Mouse (Mus musculus): ENCODE data around the gene Gm20518. TPM values are rescaled to one million over a fixed set of nuclear protein-coding genes. Genes with fewer than 3 reads are reported as not detected.
A peak's percentile ranks its signal among the peaks of the same experiment; 100 is the strongest.

Gene Gm20518
- polyA plus RNA-seq, 2 experiments: 0.25 TPM; not detected in 1

DNA sequence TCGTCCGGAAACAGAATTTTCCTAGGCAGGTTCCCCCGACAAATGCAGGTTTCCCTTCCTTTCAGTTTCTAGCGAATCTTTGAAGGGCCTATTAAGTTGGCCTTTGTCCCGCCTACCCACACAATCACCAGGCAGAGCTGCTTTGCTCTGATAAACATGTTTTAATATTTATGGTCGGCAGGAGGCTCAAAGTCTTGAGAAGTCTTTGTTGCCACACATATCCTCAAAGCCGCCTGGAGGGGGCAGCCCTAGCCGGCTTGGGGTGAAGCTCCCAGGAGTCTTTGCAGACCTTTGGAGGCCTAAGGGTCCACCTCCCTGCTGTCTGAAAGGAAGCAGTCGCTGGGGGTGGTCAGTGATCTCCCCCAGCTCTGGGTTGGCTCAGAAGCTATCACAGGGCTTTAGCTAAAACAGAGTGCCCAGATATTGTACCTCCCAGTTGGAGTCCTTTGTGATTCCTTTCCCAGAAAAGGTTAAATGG lies 37.2 kb upstream of the Gm20518 start:
- H3K9ac ChIP-seq (replicated peaks): peak overlapping the region; percentile 71
- H3K4me3 ChIP-seq (ENCODE audit: insufficient read depth in 1 of 2, low read depth in 2 of 2, low read length in 2 of 2): peak overlapping the region; percentile 68 to 77
- peak overlapping the region; percentile 84 for H3K27ac ChIP-seq
- DNase-seq (ENCODE audit: low read depth in 3 of 3, low spot score in 3 of 3): peak; percentile 76 to 85 (median 76)
- TF ChIP-seq EP300 (IDR thresholded peaks at IDR 0.05; ENCODE audit: low read depth): no peak
- peak; percentile 80 for TF ChIP-seq CTCF (IDR thresholded peaks at IDR 0.05; ENCODE audit: low read depth)
- peaks cover 7% of the 10 kb centered on the region; the same call in 1 of the 2 replicates for H3K36me3 ChIP-seq (replicated peaks; ENCODE audit: control insufficient read depth, insufficient read depth, low read depth)
- ATAC-seq (ENCODE audit: insufficient read depth): peak; percentile 70
- peak overlapping the region; percentile 97 for H3K4me2 ChIP-seq (ENCODE audit: low read depth)
- 2% methylated on average over 9 of the region's 9 CpGs for WGBS (ENCODE audit: insufficient replicate concordance)
- H3K9me3 ChIP-seq (ENCODE audit: control insufficient read depth, low read length): no peaks in the 10 kb centered on the region
- H3K4me1 ChIP-seq (replicated peaks; ENCODE audit: control insufficient read depth in 2 of 2, insufficient read depth in 2 of 2, low read length in 1 of 2): peaks cover 8 to 9% of the 10 kb centered on the region in 2 experiments
- no peaks in the 10 kb centered on the region for H3K27me3 ChIP-seq (ENCODE audit: control insufficient read depth, insufficient read depth, low read length)

DNA sequence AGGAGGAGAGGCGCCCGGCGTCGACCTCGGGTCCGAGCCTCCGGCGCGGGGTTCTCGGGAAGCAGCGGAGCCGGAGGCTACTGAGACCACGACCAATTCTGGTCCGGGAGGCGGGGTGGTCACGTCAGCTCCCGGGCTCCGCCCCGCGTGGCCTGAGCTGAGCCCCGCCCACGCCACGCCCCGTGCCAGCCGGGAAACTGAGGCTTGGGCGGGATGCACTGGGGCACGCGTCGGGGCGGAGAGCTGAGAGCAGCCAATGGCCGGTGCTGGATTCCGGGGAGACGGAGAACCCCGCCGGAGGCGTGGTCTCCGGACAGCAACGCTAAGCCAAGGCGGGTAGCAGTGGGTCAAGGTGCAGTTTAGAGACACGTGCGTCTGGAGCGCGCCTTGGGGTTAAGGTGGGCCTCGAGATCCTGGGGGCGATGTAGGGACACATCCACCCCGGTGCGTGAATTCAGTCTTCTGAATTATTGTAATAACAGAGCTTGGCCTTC lies 36.7 kb upstream of the Gm20518 start, which contains the start of gene Slc25a1:
Slc25a1 (minus strand) TSS at position 133 of the 494 bp plus-strand sequence.
- WGBS (ENCODE audit: insufficient replicate concordance): under 1% methylated on average over 47 of the region's 47 CpGs

DNA sequence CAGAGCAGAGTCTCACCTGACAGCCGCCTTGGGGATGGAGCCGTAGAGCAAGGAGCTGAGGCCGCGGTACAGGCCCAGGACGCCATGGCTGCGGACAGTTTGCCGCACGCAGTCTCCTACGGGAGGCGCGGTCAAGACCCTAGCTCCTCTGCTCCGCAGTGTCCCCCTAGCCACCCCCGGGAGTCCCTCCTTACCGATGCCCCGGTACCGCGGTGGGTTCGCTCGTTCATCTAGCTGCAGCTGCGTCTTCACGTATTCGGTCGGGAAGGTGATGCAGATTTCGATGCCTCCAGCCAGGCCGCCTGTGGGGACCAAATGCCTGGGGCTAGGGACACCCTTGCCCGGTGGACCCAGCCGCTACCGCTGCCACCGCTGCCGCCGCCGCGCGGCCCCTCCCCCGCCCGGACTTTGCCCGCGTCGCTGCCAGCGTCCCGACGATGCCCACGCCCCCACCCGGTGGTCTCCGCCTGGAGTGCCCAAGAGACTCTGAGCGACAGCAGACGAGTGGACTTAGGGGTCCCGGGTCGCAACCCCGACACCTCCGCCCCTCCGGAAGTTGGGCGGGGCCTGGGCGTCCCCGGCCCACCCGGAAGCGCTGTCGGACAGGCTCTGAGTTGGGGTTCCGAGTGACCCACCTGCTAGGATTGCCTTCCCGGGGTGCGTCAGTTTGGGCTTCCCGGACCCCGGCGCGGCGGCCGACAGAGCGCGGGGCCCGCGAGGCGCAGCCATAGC lies 36.0 kb upstream of the Gm20518 start:
- no peaks in the 10 kb centered on the region for H3K27me3 ChIP-seq (ENCODE audit: control insufficient read depth, insufficient read depth, low read length)
- peak overlapping the region; percentile 97 for H3K4me2 ChIP-seq (ENCODE audit: low read depth)
- peak overlapping the region; percentile 84 for H3K27ac ChIP-seq
- TF ChIP-seq CTCF (IDR thresholded peaks at IDR 0.05; ENCODE audit: low read depth): no peak
- no peak for TF ChIP-seq EP300 (IDR thresholded peaks at IDR 0.05; ENCODE audit: low read depth)
- peak overlapping the region; percentile 68 to 77 for H3K4me3 ChIP-seq (ENCODE audit: insufficient read depth in 1 of 2, low read depth in 2 of 2, low read length in 2 of 2)
- peak overlapping the region; percentile 71 for H3K9ac ChIP-seq (replicated peaks)
- H3K36me3 ChIP-seq (replicated peaks; ENCODE audit: control insufficient read depth, insufficient read depth, low read depth): peaks cover 7% of the 10 kb centered on the region; the same call in 1 of the 2 replicates
- WGBS (ENCODE audit: insufficient replicate concordance): 2% methylated on average over 71 of the region's 72 CpGs
- DNase-seq (ENCODE audit: low read depth in 3 of 3, low spot score in 3 of 3) (no peak), ATAC-seq (ENCODE audit: insufficient read depth) (peak; percentile 14)
- H3K9me3 ChIP-seq (ENCODE audit: control insufficient read depth, low read length): no peaks in the 10 kb centered on the region
- peaks cover 6 to 8% of the 10 kb centered on the region in 2 experiments for H3K4me1 ChIP-seq (replicated peaks; ENCODE audit: control insufficient read depth in 2 of 2, insufficient read depth in 2 of 2, low read length in 1 of 2)

More for the DNA sequence above, 36.7 kb upstream of the Gm20518 start, which contains the start of gene Slc25a1:
- Histone ChIP-seq H3K27ac (peak within 1 kb of the TSS; percentile 84), H3K4me1 (replicated peaks; ENCODE audit: control insufficient read depth in 2 of 2, insufficient read depth in 2 of 2, low read length in 1 of 2) (peaks cover 3 to 5% of the 10 kb centered on the region in 2 experiments), H3K9me3 (ENCODE audit: control insufficient read depth, low read length) (no peaks in the 10 kb centered on the region), H3K36me3 (replicated peaks; ENCODE audit: control insufficient read depth, insufficient read depth, low read depth) (peaks cover 7% of the 10 kb centered on the region; the same call in 1 of the 2 replicates), H3K4me2 (ENCODE audit: low read depth) (peak within 1 kb of the TSS; percentile 97), H3K9ac (replicated peaks) (peak within 1 kb of the TSS; percentile 71), H3K4me3 (ENCODE audit: insufficient read depth in 1 of 2, low read depth in 2 of 2, low read length in 2 of 2) (peak within 1 kb of the TSS; percentile 68 to 77), H3K27me3 (ENCODE audit: control insufficient read depth, insufficient read depth, low read length) (no peaks in the 10 kb centered on the region)
- DNase-seq (ENCODE audit: low read depth in 3 of 3, low spot score in 3 of 3) (peak; percentile 69 to 70 (median 70)), ATAC-seq (ENCODE audit: insufficient read depth) (peak; percentile 86)
- TF ChIP-seq CTCF (IDR thresholded peaks at IDR 0.05; ENCODE audit: low read depth) (no peak), EP300 (IDR thresholded peaks at IDR 0.05; ENCODE audit: low read depth) (no peak)

DNA sequence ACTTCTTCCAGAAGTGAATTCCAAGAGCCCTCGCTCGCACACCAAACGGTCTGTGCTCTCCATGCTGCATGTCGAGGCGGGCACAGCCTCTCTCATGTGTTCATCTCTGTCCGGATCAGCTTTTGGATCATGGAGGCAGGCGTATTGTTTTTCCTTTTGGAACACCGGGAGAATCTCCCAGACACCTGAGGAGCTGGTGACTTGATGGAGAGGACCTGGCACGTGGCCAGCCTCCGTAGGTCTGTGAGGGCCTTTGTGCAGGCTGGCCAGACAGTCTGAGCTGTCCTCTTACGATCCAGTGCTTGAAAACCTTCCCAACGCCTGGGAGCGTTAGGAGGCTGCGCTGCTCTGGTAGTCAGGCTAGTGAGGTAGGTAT lies 30.7 kb upstream of the Gm20518 start:
- Histone ChIP-seq H3K36me3 (replicated peaks; ENCODE audit: control insufficient read depth, insufficient read depth, low read depth) (peaks cover 7% of the 10 kb centered on the region; the same call in 1 of the 2 replicates), H3K4me2 (ENCODE audit: low read depth) (peak overlapping the region; percentile 86), H3K27me3 (ENCODE audit: control insufficient read depth, insufficient read depth, low read length) (no peaks in the 10 kb centered on the region; the same call in 1 of the 2 replicates), H3K9ac (replicated peaks) (peak overlapping the region; percentile 93), H3K4me1 (replicated peaks; ENCODE audit: control insufficient read depth in 2 of 2, insufficient read depth in 2 of 2, low read length in 1 of 2) (peaks cover 9 to 16% of the 10 kb centered on the region in 2 experiments; a peak in 3 of 4 replicates), H3K4me3 (ENCODE audit: insufficient read depth in 1 of 2, low read depth in 2 of 2, low read length in 2 of 2) (peak overlapping the region; percentile 87 to 92), H3K27ac (peak overlapping the region; percentile 43), H3K9me3 (ENCODE audit: control insufficient read depth, low read length) (no peaks in the 10 kb centered on the region)
- TF ChIP-seq EP300 (IDR thresholded peaks at IDR 0.05; ENCODE audit: low read depth): no peak
- TF ChIP-seq CTCF (IDR thresholded peaks at IDR 0.05; ENCODE audit: low read depth): no peak
- peak; percentile 36 for ATAC-seq (ENCODE audit: insufficient read depth)
- WGBS (ENCODE audit: insufficient replicate concordance): under 1% methylated on average over 14 of the region's 14 CpGs
- no peak for DNase-seq (ENCODE audit: low read depth in 3 of 3, low spot score in 3 of 3)

Measured in liver, embryonic 14.5 days (tissue).